In genomic region chr1:20736572-20736971, GRCm38 (mm10) we compare ENCODE assay signal across 39 mouse cellular contexts. TPM values are rescaled to one million over a fixed set of nuclear protein-coding genes. Genes with fewer than 3 reads are reported as not detected.
"Had no signal": no experiment of that assay in that cellular context is flagged by ENCODE, and none has a peak within 500 bp of the region (broad histone marks: within the 10 kb centered on the region; RNA-seq: fewer than 3 reads in every experiment).

No protein-coding gene starts in this region.

- H3K4me3 ChIP-seq: embryonic facial prominence, embryonic 10.5 days; embryonic facial prominence, embryonic 12.5 days; embryonic facial prominence, embryonic 13.5 days; embryonic facial prominence, embryonic 15.5 days; erythroblast, embryonic 14.5 days; forebrain, embryonic 10.5 days; forebrain, embryonic 12.5 days; forebrain, embryonic 13.5 days; forebrain, embryonic 15.5 days; gastrocnemius, adult 2 months; heart, adult 2 months had no signal

- H3K4me1 ChIP-seq: embryonic facial prominence, embryonic 15.5 days; forebrain, embryonic 12.5 days; forebrain, embryonic 13.5 days; forebrain, embryonic 15.5 days had no signal

- H3K9ac ChIP-seq: embryonic facial prominence, embryonic 12.5 days; embryonic facial prominence, embryonic 13.5 days; embryonic facial prominence, embryonic 15.5 days; forebrain, embryonic 12.5 days; forebrain, embryonic 13.5 days; forebrain, embryonic 15.5 days; forebrain, postnatal 0 days had no signal

- H3K27ac ChIP-seq: embryonic facial prominence, embryonic 10.5 days; embryonic facial prominence, embryonic 12.5 days; embryonic facial prominence, embryonic 13.5 days; embryonic facial prominence, embryonic 15.5 days; forebrain, embryonic 10.5 days; forebrain, embryonic 12.5 days; forebrain, embryonic 13.5 days; forebrain, embryonic 15.5 days; gastrocnemius, adult 2 months; heart, adult 2 months had no signal

- H3K4me2 ChIP-seq: embryonic facial prominence, embryonic 12.5 days; embryonic facial prominence, embryonic 13.5 days; embryonic facial prominence, embryonic 15.5 days; forebrain, embryonic 12.5 days; forebrain, embryonic 13.5 days; forebrain, embryonic 15.5 days had no signal

- H3K36me3 ChIP-seq: embryonic facial prominence, embryonic 10.5 days; embryonic facial prominence, embryonic 12.5 days; embryonic facial prominence, embryonic 13.5 days; embryonic facial prominence, embryonic 15.5 days; forebrain, embryonic 10.5 days; forebrain, embryonic 12.5 days; forebrain, embryonic 15.5 days had no signal

- H3K27me3 ChIP-seq: embryonic facial prominence, embryonic 12.5 days; embryonic facial prominence, embryonic 13.5 days; embryonic facial prominence, embryonic 15.5 days; forebrain, embryonic 12.5 days; forebrain, embryonic 13.5 days; forebrain, embryonic 15.5 days had no signal

- H3K9me3 ChIP-seq: embryonic facial prominence, embryonic 10.5 days; embryonic facial prominence, embryonic 12.5 days; embryonic facial prominence, embryonic 13.5 days; embryonic facial prominence, embryonic 15.5 days; forebrain, embryonic 10.5 days; forebrain, embryonic 12.5 days; forebrain, embryonic 13.5 days; forebrain, embryonic 15.5 days had no signal

- DNase-seq: cerebellum, adult 9-10 months; cerebellum, adult 9-11 months; cerebellum, postnatal 10 days; cerebellum, postnatal 14 days; cerebellum, postnatal 25 days; cerebellum, postnatal 36 days; embryo, embryonic 11 days; forebrain, postnatal 0 days; gastrocnemius, adult 2 months; gastrocnemius, postnatal 10 days; gastrocnemius, postnatal 14 days; gastrocnemius, postnatal 25 days; gastrocnemius, postnatal 36 days; heart, adult 11 months; heart, adult 18-20 months; heart, adult 2 months had no signal

RNA-seq across cellular contexts. Expression of gene Il17a, which starts 5.9 kb away (rescaled TPM):
- total RNA-seq: common myeloid progenitor, adult 5-6 weeks; forebrain, postnatal 0 days; gastrocnemius, adult 18-20 months; gastrocnemius, adult 2 months; gastrocnemius, adult 8-10 months; gastrocnemius, postnatal 10 days; gastrocnemius, postnatal 14 days; gastrocnemius, postnatal 25 days; gastrocnemius, postnatal 36 days; gastrocnemius, postnatal 4 days; granulocyte monocyte progenitor cell, adult 5-6 weeks; heart, adult 18-20 months; heart, adult 2 months; heart, adult 8-10 months had no signal
- polyA plus RNA-seq: cortical plate, adult 2 months; embryonic facial prominence, embryonic 10.5 days; embryonic facial prominence, embryonic 11.5 days; embryonic facial prominence, embryonic 12.5 days; embryonic facial prominence, embryonic 13.5 days; embryonic facial prominence, embryonic 14.5 days; embryonic facial prominence, embryonic 15.5 days; erythroblast, embryonic 14.5 days; forebrain, embryonic 10.5 days; forebrain, embryonic 11.5 days; forebrain, embryonic 12.5 days; forebrain, embryonic 13.5 days; forebrain, embryonic 14.5 days; forebrain, embryonic 15.5 days; forebrain, embryonic 16.5 days; forebrain, postnatal 0 days; frontal cortex, adult 2 months; gonadal fat pad, adult 2 months; heart, adult 2 months had no signal

RNA-seq across cellular contexts. Expression of gene Il17f, which starts 53.8 kb away (rescaled TPM):
- total RNA-seq: forebrain, postnatal 0 days; gastrocnemius, adult 18-20 months; gastrocnemius, adult 2 months; gastrocnemius, adult 8-10 months; gastrocnemius, postnatal 14 days; gastrocnemius, postnatal 25 days; gastrocnemius, postnatal 36 days; gastrocnemius, postnatal 4 days; granulocyte monocyte progenitor cell, adult 5-6 weeks; heart, adult 18-20 months; heart, adult 2 months; heart, adult 8-10 months had no signal
- polyA plus RNA-seq: cortical plate, adult 2 months; embryonic facial prominence, embryonic 11.5 days; embryonic facial prominence, embryonic 13.5 days; embryonic facial prominence, embryonic 14.5 days; embryonic facial prominence, embryonic 15.5 days; erythroblast, embryonic 14.5 days; forebrain, embryonic 14.5 days; forebrain, embryonic 15.5 days; forebrain, embryonic 16.5 days; forebrain, postnatal 0 days; frontal cortex, adult 2 months; gonadal fat pad, adult 2 months; heart, adult 2 months had no signal
